Mouse (Mus musculus): Measurements from ENCODE around the gene Il6. TPM values are rescaled to one million over a fixed set of nuclear protein-coding genes. Genes with fewer than 3 reads are reported as not detected.
"Not testable (repeated sequence)": the region's sequence is repeated elsewhere in the genome, so short reads cannot be mapped to it uniquely, and the experiment has no call there.

Il6 gene
- total and polyA plus RNA-seq, 3 experiments: 1.2 to 12.9 TPM; not detected in 1

DNA sequence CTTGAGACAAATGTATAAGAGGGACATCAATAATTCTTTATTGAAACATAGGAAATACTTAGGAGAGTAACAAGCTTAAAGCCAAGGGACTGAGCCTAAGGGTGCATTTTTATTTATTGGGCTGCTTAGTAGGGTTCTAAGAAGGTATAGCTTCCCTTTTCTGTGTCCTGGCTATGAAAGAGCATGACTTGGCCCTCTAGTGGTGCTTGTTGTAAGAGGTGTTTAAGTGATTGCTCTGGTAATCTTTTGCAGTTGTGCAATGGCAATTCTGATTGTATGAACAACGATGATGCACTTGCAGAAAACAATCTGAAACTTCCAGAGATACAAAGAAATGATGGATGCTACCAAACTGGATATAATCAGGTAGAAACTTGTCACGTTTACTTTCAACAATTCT lies 1.7 kb downstream of the Il6 start:
- peak overlapping the region; percentile 77; the same call in 1 of the 2 replicates for H3K9ac ChIP-seq (ENCODE audit: insufficient read depth, low read depth)
- H3K9me3 ChIP-seq (replicated peaks; ENCODE audit: low read length): no peaks in the 10 kb centered on the region
- peak overlapping the region; percentile 56 for H3K4me2 ChIP-seq (ENCODE audit: insufficient read depth, low read depth, poor library complexity, severe bottlenecking)
- TF ChIP-seq CTCF (conservative IDR thresholded peaks at IDR 0.05 in 1 of 2, IDR thresholded peaks at IDR 0.05 in 1 of 2; ENCODE audit: low read depth in 2 of 2, low read length in 2 of 2) (peak; percentile 52 to 85; a peak in 2 of 4 replicates), MAZ (IDR thresholded peaks at IDR 0.05; ENCODE audit: low read depth, low read length) (no peak), ZNF384 (IDR thresholded peaks at IDR 0.05; ENCODE audit: low read depth, low read length) (no peak), ELF1 (IDR thresholded peaks at IDR 0.05; ENCODE audit: low read depth, low read length) (no peak), PAX5 (IDR thresholded peaks at IDR 0.05; ENCODE audit: low read length) (no peak), BHLHE40 (IDR thresholded peaks at IDR 0.05; ENCODE audit: low read depth, low read length) (no peak), POLR2A (IDR thresholded peaks at IDR 0.05; ENCODE audit: low read depth, low read length) (no peak), CHD2 (IDR thresholded peaks at IDR 0.05; ENCODE audit: low read length) (no peak), USF1 (IDR thresholded peaks at IDR 0.05; ENCODE audit: low read depth, low read length) (no peak), JUN (IDR thresholded peaks at IDR 0.05; ENCODE audit: insufficient read depth, low read depth, low read length) (no peak), GABPA (IDR thresholded peaks at IDR 0.05; ENCODE audit: insufficient replicate concordance, low read depth, low read length) (no peak), RAD21 (IDR thresholded peaks at IDR 0.05; ENCODE audit: low read depth, low read length) (peak; percentile 81), ETS1 (conservative IDR thresholded peaks at IDR 0.05; ENCODE audit: low read depth, low read length) (no peak), MYC (IDR thresholded peaks at IDR 0.05; ENCODE audit: low read depth, low read length) (no peak), CHD1 (IDR thresholded peaks at IDR 0.05; ENCODE audit: low read depth, low read length) (0 out of 2 replicates have a peak, but pooled peaks have one; percentile 53), MXI1 (IDR thresholded peaks at IDR 0.05; ENCODE audit: low read depth, low read length) (peak; percentile 22; the same call in 1 of the 2 replicates), MAFK (IDR thresholded peaks at IDR 0.05; ENCODE audit: insufficient replicate concordance, low read length) (no peak), MEF2A (IDR thresholded peaks at IDR 0.05; ENCODE audit: borderline replicate concordance, low read depth, low read length) (no peak), POLR2AphosphoS2 (IDR thresholded peaks at IDR 0.05; ENCODE audit: low read depth, low read length) (no peak), NRF1 (IDR thresholded peaks at IDR 0.05; ENCODE audit: low read depth, low read length) (no peak), UBTF (IDR thresholded peaks at IDR 0.05; ENCODE audit: low read depth, low read length) (no peak), E2F4 (IDR thresholded peaks at IDR 0.05; ENCODE audit: insufficient replicate concordance, low read depth, low read length) (no peak), TCF12 (IDR thresholded peaks at IDR 0.05; ENCODE audit: low read depth, low read length) (no peak), ZMIZ1 (IDR thresholded peaks at IDR 0.05; ENCODE audit: low read depth, low read length) (no peak), ZC3H11A (IDR thresholded peaks at IDR 0.05; ENCODE audit: low read depth, low read length) (peak; percentile 73), ZKSCAN1 (IDR thresholded peaks at IDR 0.05; ENCODE audit: borderline replicate concordance, low read depth, low read length) (peak; percentile 63; the same call in 1 of the 2 replicates), SIN3A (IDR thresholded peaks at IDR 0.05; ENCODE audit: low read length) (no peak), JUND (conservative IDR thresholded peaks at IDR 0.05; ENCODE audit: low read depth, low read length) (peak; percentile 27; the same call in 1 of the 2 replicates), RCOR1 (conservative IDR thresholded peaks at IDR 0.05; ENCODE audit: low read depth, low read length) (no peak), EP300 (IDR thresholded peaks at IDR 0.05; ENCODE audit: low read length) (no peak), NELFE (IDR thresholded peaks at IDR 0.05; ENCODE audit: low read depth, low read length) (no peak), IRF4 (IDR thresholded peaks at IDR 0.05; ENCODE audit: low read depth, low read length) (0 out of 2 replicates have a peak, but pooled peaks have one; percentile 19), TBP (conservative IDR thresholded peaks at IDR 0.05; ENCODE audit: low read depth, low read length) (no peak), SMC3 (IDR thresholded peaks at IDR 0.05; ENCODE audit: low read depth, low read length) (peak; percentile 91), MAX (IDR thresholded peaks at IDR 0.05; ENCODE audit: low read length) (no peak), HCFC1 (IDR thresholded peaks at IDR 0.05; ENCODE audit: low read depth, low read length) (no peak)
- peaks cover 7 to 19% of the 10 kb centered on the region in 2 experiments for H3K4me1 ChIP-seq (ENCODE audit: control insufficient read depth in 1 of 2, insufficient read depth in 2 of 2)
- H3K79me2 ChIP-seq (replicated peaks; ENCODE audit: control insufficient read depth, extremely low read depth, insufficient read depth, poor library complexity, severe bottlenecking): peaks cover 3% of the 10 kb centered on the region
- no peaks in the 10 kb centered on the region for H3K27me3 ChIP-seq (replicated peaks)
- no peak overlapping the region for H3K27ac ChIP-seq (ENCODE audit: insufficient read depth, low read depth)
- H3K4me3 ChIP-seq (replicated peaks in 1 of 3; ENCODE audit: low read depth in 2 of 3, low read length in 2 of 3, poor library complexity in 1 of 3): peak overlapping the region in 1 of 3 experiments; percentile 57
- dilution Hi-C loops (cut with MboI; ENCODE audit: extremely low pct_ligation_motif_present, extremely low pct_unique_long_range_greater_than_20kb, low sequenced_read_pairs) (no loop called here), in situ Hi-C loops (cut with MboI; ENCODE audit: low pct_ligation_motif_present, low pct_unique_long_range_greater_than_20kb, low sequenced_read_pairs) (loop anchor here (25.0 kb wide), 1 partner anchor 177 kb away; no protein-coding TSS in a partner anchor)
- peak; percentile 72 for DNase-seq (ENCODE audit: extremely low read depth)
- H3K36me3 ChIP-seq (replicated peaks in 1 of 2; ENCODE audit: control insufficient read depth in 1 of 2, insufficient read depth in 1 of 2, low read length in 1 of 2): peaks cover 0 to 2% of the 10 kb centered on the region in 2 experiments

GRCm38 (mm10) chr5:30035862-30036261 lies 22.9 kb downstream of the Il6 start:
- H3K79me2 ChIP-seq (replicated peaks; ENCODE audit: control insufficient read depth, extremely low read depth, insufficient read depth, poor library complexity, severe bottlenecking); in situ Hi-C loops (cut with MboI; ENCODE audit: low pct_ligation_motif_present, low pct_unique_long_range_greater_than_20kb, low sequenced_read_pairs); DNase-seq (ENCODE audit: extremely low read depth); H3K4me1 ChIP-seq (ENCODE audit: control insufficient read depth in 1 of 2, insufficient read depth in 2 of 2); H3K9me3 ChIP-seq (replicated peaks; ENCODE audit: low read length); H3K4me2 ChIP-seq (ENCODE audit: insufficient read depth, low read depth, poor library complexity, severe bottlenecking); H3K4me3 ChIP-seq (replicated peaks in 1 of 3; ENCODE audit: low read depth in 2 of 3, low read length in 2 of 3, poor library complexity in 1 of 3); H3K27ac ChIP-seq (ENCODE audit: insufficient read depth, low read depth); H3K27me3 ChIP-seq (replicated peaks); H3K36me3 ChIP-seq (replicated peaks in 1 of 2; ENCODE audit: control insufficient read depth in 1 of 2, insufficient read depth in 1 of 2, low read length in 1 of 2); H3K9ac ChIP-seq (ENCODE audit: insufficient read depth, low read depth); dilution Hi-C loops (cut with MboI; ENCODE audit: extremely low pct_ligation_motif_present, extremely low pct_unique_long_range_greater_than_20kb, low sequenced_read_pairs): not testable (repeated sequence)

Data from CH12.LX (cell line).